Mouse (Mus musculus) heart, adult 9 months (tissue): Measurements from ENCODE around the gene Elf2.
"Not testable (repeated sequence)": the region's sequence is repeated elsewhere in the genome, so short reads cannot be mapped to it uniquely, and the experiment has no call there.

ENCODE experiments used
- DNase-seq, 2 experiments: peaks; one replicate each; pipeline ENCODE4 v3.0.0; 2022; ENCODE audit warnings: low spot score in 2 of 2

Gene Elf2

GRCm38 (mm10) chr3:51330086-51330485, 10.4 kb downstream of the Elf2 start:
- no peak for DNase-seq

GRCm38 (mm10) chr3:51328546-51328945, 11.9 kb downstream of the Elf2 start:
- no peak for DNase-seq

- no peak for DNase-seq
Observed at GRCm38 (mm10) chr3:51327817-51328216, 12.6 kb downstream of the Elf2 start.

- no peak for DNase-seq
Observed at GRCm38 (mm10) chr3:51327429-51327797, 13.1 kb downstream of the Elf2 start.

- DNase-seq = peak; percentile 63 to 68
Observed at GRCm38 (mm10) chr3:51326664-51327428, 13.6 kb downstream of the Elf2 start.

GRCm38 (mm10) chr3:51325475-51325874, 15.0 kb downstream of the Elf2 start:
- DNase-seq = no peak

- DNase-seq = no peak
Observed at GRCm38 (mm10) chr3:51323006-51323405, 17.5 kb downstream of the Elf2 start.

GRCm38 (mm10) chr3:51322326-51322725, 18.1 kb downstream of the Elf2 start:
- DNase-seq = no peak

GRCm38 (mm10) chr3:51321141-51321540, 19.3 kb downstream of the Elf2 start:
- no peak for DNase-seq

- not testable (repeated sequence) for DNase-seq
Observed at GRCm38 (mm10) chr3:51318053-51318452, 22.4 kb downstream of the Elf2 start.

- DNase-seq = no peak
Observed at GRCm38 (mm10) chr3:51316876-51317275, 23.6 kb downstream of the Elf2 start.

- no peak for DNase-seq
Observed at GRCm38 (mm10) chr3:51311638-51312037, 28.8 kb downstream of the Elf2 start.

GRCm38 (mm10) chr3:51310098-51310497, 30.4 kb downstream of the Elf2 start:
- DNase-seq = no peak

GRCm38 (mm10) chr3:51306621-51307020, 33.8 kb downstream of the Elf2 start:
- no peak for DNase-seq

GRCm38 (mm10) chr3:51305961-51306360, 34.5 kb downstream of the Elf2 start:
- no peak for DNase-seq

GRCm38 (mm10) chr3:51302971-51303476, 37.4 kb downstream of the Elf2 start:
- peak in 1 of 2 experiments; percentile 32 for DNase-seq

GRCm38 (mm10) chr3:51301583-51301982, 38.9 kb downstream of the Elf2 start:
- DNase-seq = peak; percentile 16 to 55

GRCm38 (mm10) chr3:51296790-51297189, 43.7 kb downstream of the Elf2 start:
- DNase-seq = no peak

GRCm38 (mm10) chr3:51295225-51295624, 45.2 kb downstream of the Elf2 start:
- DNase-seq = no peak

- DNase-seq = no peak
Observed at GRCm38 (mm10) chr3:51294251-51294650, 46.2 kb downstream of the Elf2 start.

GRCm38 (mm10) chr3:51288880-51289821, 51.3 kb downstream of the Elf2 start:
- DNase-seq = peak; percentile 35 to 87

- DNase-seq = no peak
Observed at GRCm38 (mm10) chr3:51284375-51284774, 56.1 kb downstream of the Elf2 start.
